Mouse (Mus musculus): ENCODE measurements around the gene Gm11397. TPM values are rescaled to one million over a fixed set of nuclear protein-coding genes. Genes with fewer than 3 reads are reported as not detected.
"Not testable (repeated sequence)": the region's sequence is repeated elsewhere in the genome, so short reads cannot be mapped to it uniquely, and the experiment has no call there.

Gm11397 gene
- polyA plus RNA-seq (2012; rRNA removed), result not detected in 2 replicates

GRCm38 (mm10) chr13:33395461-33395860 lies at the start of gene Gm11397:
Gm11397 (plus strand) TSS chr13:33395761.
- not testable (repeated sequence) for DNase-seq (ENCODE audit: low read depth, low spot score)
- WGBS, result 86% methylated on average over 2 of the region's 2 CpGs

GRCm38 (mm10) chr13:33356666-33357065 lies 38.9 kb upstream of the Gm11397 start:
- not testable (repeated sequence) for DNase-seq (ENCODE audit: low read depth, low spot score)
- WGBS, result 100% methylated on average over 1 of the region's 1 CpGs

- DNase-seq (ENCODE audit: low read depth, low spot score), result not testable (repeated sequence)
Measured at GRCm38 (mm10) chr13:33432714-33433113, 37.2 kb downstream of the Gm11397 start.

Other genes starting within 250 kb of the Gm11397 start
- gene Serpinb9c, start 236.0 kb upstream of the Gm11397 start, polyA plus RNA-seq (2012; rRNA removed), result not detected in 2 replicates
- gene Serpinb9d, start 202.8 kb upstream of the Gm11397 start, polyA plus RNA-seq (2012; rRNA removed), result not detected in 2 replicates
- not detected in 2 replicates for gene Serpinb9e, start 146.1 kb upstream of the Gm11397 start, polyA plus RNA-seq (2012; rRNA removed)
- not detected in 2 replicates for gene Serpinb9f, start 71.7 kb upstream of the Gm11397 start, polyA plus RNA-seq (2012; rRNA removed)
- gene Serpinb9g, start 89.0 kb downstream of the Gm11397 start, polyA plus RNA-seq (2012; rRNA removed), result not detected in 2 replicates